Mouse (Mus musculus) A20 (cell line): ENCODE measurements at regions not wholly inside any gene's neighbourhood (a gene's known extent, or its start where the extent isn't known, plus 50 kb on each side); places are given as distances from the start of the nearest gene placed in this dataset.

ENCODE experiments used
- DNase-seq: peaks from one replicate; pipeline ENCODE4 v3.0.0-alpha.2; 2011; ENCODE audit warnings: low read depth, low spot score

- DNase-seq: peak; percentile 1
Measured at GRCm38 (mm10) chrX:19201383-19201782, 279.7 kb downstream of the Tex13c3 start.

DNA sequence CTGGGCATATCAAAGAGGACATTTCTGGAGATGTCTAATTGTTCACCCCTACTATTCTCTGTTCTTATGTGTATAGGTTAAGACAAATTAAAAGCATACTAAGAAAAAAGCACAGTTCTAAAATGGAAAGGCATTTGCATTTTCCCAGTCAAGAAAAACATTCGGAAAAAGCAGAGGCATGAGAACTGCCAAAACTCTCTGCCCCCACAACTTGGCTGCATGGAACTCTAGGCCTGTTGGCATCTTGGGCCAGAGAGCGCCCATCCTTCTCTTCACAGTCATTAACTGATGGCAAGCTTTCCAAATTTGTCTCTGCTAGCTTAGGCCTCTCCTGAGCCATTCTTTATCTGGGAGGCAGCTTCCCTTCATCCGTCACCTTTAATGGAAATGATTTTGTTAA is 281.6 kb downstream of the Tex13c3 start:
- no peak for DNase-seq

GRCm38 (mm10) chrX:19168983-19169382 is 312.1 kb downstream of the Tex13c3 start:
- DNase-seq: no peak

DNA sequence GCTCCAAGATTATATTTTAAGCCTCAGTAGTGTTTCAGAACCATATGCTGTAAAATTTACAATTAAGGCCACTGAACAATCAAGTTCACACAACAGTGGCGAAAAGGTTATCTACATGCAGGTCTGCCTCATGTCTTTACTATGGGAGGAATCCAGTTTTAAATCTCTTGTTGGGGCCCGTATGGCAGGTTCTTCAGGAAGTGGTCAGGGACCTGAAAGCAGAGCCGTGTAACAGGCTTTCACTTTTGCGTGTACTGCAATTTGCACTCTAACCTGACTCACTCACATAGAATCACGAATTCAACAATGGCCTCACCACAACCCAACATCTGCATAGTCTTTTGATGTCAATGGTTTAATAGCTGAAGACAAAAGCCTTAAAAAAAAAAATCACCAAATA is 312.6 kb downstream of the Tex13c3 start:
- DNase-seq: peak; percentile 35

DNA sequence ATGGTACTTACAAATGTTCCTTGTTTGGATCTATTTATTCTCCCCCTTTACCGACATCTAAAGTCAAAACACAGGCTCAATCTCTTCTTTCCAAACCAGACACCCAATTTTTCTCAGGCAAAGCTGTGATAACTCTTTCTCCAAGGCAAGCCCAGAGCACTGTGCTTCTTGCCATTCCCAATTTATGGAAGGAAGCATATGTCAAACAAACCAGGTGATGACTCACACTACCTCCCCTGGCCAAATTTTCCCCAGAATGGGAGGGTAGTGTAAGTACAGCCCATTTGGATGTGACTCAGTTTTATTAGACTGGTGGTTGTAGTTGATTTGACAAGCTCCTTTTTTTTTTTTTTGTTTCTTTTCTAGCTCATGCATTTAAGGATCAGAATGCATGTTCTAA is 313.0 kb downstream of the Tex13c3 start:
- no peak for DNase-seq

- DNase-seq: peak; percentile 43
Measured at GRCm38 (mm10) chrX:19167121-19167853, 313.8 kb downstream of the Tex13c3 start.

- DNase-seq: peak; percentile 58
Measured at GRCm38 (mm10) chrX:19165891-19166644, 315.1 kb downstream of the Tex13c3 start.

DNA sequence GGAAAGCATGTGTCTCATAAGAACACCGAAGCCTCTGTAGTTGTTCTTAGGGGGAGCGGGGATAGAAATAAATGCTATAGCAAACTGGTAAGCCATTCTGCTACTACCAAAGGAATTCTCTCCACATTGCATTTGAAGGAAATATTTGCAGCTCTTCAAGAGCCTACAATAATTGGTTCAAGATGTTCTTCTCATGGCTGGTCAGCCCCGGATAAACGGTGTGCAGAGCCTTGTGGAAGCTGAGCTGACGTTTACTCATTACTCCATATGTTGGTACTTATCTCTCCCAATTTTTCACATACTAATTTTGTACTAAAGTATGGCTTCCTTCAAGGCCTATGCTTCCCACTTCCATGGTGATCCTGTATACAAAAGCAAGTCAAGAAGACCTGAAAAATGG is 317.0 kb downstream of the Tex13c3 start:
- no peak for DNase-seq

GRCm38 (mm10) chrX:19162958-19163357 is 318.2 kb downstream of the Tex13c3 start:
- DNase-seq: no peak

GRCm38 (mm10) chrX:19162351-19162750 is 318.8 kb downstream of the Tex13c3 start:
- no peak for DNase-seq

- no peak for DNase-seq
Measured at GRCm38 (mm10) chrX:19160275-19160930, 320.7 kb downstream of the Tex13c3 start.

- DNase-seq: no peak
Measured at GRCm38 (mm10) chrX:19157464-19158203, 323.5 kb downstream of the Tex13c3 start.

GRCm38 (mm10) chrX:19153619-19154018 is 327.5 kb downstream of the Tex13c3 start:
- no peak for DNase-seq

DNA sequence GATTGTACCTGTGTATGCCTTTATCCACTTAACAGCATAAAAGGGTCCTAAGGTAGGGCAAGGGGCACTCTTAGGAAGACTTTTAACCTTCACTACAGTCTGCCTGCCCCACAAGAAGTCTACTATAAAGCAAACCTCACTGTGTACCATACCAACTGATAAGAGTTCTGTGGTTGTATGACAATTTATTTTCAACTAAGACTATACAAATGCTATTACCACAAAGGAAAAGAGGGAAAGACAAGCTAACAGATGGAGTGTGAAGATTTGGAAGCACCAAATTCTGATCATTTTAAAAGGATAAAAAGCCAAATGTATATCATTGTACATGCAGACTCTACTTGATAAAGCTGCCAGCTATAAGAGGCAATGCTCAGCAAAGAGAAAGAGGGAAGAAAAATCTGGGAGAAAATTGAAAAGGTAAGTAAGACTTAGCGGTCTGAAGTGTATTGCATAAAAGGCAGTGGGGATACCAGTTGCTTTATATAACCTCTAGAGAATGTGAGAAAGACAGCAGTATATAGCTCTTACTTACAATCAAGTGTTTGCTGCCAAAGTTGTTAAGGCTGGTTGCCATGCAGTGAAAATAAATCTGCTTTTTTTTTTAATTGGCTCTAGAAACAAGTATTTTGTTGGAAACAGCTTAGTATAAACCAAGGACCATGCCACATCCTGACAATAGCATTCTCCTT is 328.8 kb downstream of the Tex13c3 start:
- no peak for DNase-seq

- no peak for DNase-seq
Measured at GRCm38 (mm10) chrX:19150606-19151005, 330.5 kb downstream of the Tex13c3 start.

DNA sequence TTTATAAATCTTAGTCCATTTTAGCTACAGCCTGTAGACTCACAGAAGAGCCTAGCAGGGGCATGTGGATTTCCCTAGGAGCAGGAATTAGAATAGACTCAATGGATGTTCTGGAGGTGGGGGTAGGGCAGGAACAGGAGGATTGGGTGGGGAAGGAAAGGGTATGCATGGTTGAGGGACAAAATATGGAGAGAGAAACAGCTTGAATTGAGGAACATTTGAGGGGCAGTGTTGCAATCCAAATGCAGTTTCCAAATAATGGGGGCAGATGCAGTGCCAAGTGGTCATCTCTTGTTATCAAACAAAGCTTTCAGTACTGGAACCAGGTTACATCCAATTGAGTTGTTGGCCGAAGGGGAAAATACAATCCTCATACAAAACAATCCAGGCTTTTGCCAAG is 332.4 kb downstream of the Tex13c3 start:
- DNase-seq: no peak

- no peak for DNase-seq
Measured at GRCm38 (mm10) chrX:19148251-19148650, 332.9 kb downstream of the Tex13c3 start.

DNA sequence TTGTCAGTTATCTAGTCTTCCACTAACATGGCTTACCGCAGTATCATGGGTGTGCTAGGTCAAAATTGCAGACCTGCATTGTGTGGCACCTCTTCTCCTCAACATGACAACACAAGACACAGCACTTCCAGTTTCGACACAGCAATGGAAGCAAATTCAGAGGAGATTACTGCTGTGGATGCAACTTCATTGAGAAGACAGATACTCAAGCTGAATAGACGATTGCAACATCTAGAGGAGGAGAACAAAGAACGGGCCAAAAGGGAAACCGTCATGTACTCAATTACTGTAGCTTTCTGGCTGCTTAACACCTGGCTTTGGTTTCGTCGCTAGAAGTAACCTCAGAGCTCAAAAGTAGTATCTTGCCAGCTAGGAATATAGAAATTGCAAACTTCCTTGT is 368.4 kb downstream of the Tex13c3 start:
- DNase-seq: no peak

- no peak for DNase-seq
Measured at GRCm38 (mm10) chrX:19102911-19103310, 378.2 kb downstream of the Tex13c3 start.

- DNase-seq: no peak
Measured at GRCm38 (mm10) chrX:19095960-19096359, 385.2 kb downstream of the Tex13c3 start.

- DNase-seq: no peak
Measured at GRCm38 (mm10) chrX:19084435-19084834, 396.7 kb downstream of the Tex13c3 start.
